Mouse (Mus musculus) lung, postnatal 0 days (tissue): ENCODE measurements at regions not wholly inside any gene's neighbourhood (a gene's known extent, or its start where the extent isn't known, plus 50 kb on each side); places are given as distances from the start of the nearest gene placed in this dataset.

Source experiments
- ATAC-seq: fragments of 200-750 bp; cut with Nextera tagmentation; 2 replicates; pipeline ENCODE4 v1.8.0; 2017; ENCODE audit warnings: moderate library complexity
- DNase-seq: peaks from one replicate; pipeline ENCODE4 v3.0.0-alpha.2; 2016; ENCODE audit warnings: low spot score
- H3K27ac ChIP-seq: fragments of 300-500 bp; sonication (generic); 2 replicates; pipeline ENCODE4 v1.5.1; 2014; ENCODE audit warnings: antibody characterized with exemption, mild to moderate bottlenecking, low read length, mixed read lengths
- H3K27me3 ChIP-seq: fragments of 300-500 bp; sonication (generic); replicated peaks from 2 replicates; pipeline ENCODE4 v1.6.1; 2014; ENCODE audit warnings: low read length, mixed read lengths; ENCODE audit not compliant: insufficient read depth
- H3K36me3 ChIP-seq: fragments of 300-500 bp; sonication (generic); 2 replicates; pipeline ENCODE4 v1.6.1; 2014; ENCODE audit warnings: low read length, mixed read lengths; ENCODE audit not compliant: insufficient read depth
- H3K4me1 ChIP-seq: fragments of 300-500 bp; sonication (generic); 2 replicates; pipeline ENCODE4 v1.6.1; 2014; ENCODE audit warnings: antibody characterized with exemption, low read depth, low read length, mixed read lengths; ENCODE audit not compliant: insufficient read depth
- H3K4me2 ChIP-seq: fragments of 300-500 bp; sonication (generic); replicated peaks from 2 replicates; pipeline ENCODE4 v1.6.1; 2014; ENCODE audit warnings: low read depth, mild to moderate bottlenecking, low read length, moderate library complexity, mixed read lengths
- H3K4me3 ChIP-seq: fragments of 300-500 bp; sonication (generic); 2 replicates; pipeline ENCODE4 v1.5.1; 2014; ENCODE audit warnings: low read depth, low read length
- H3K9ac ChIP-seq: fragments of 300-500 bp; sonication (generic); replicated peaks from 2 replicates; pipeline ENCODE4 v1.6.1; 2014; ENCODE audit warnings: low read depth, mild to moderate bottlenecking
- H3K9me3 ChIP-seq: fragments of 300-500 bp; sonication (generic); 2 replicates; pipeline ENCODE4 v1.6.1; 2016; ENCODE audit warnings: low read length, mixed read lengths
- CTCF ChIP-seq: IDR thresholded peaks from 2 replicates; pipeline ENCODE4 v1.5.1; 2016; ENCODE audit warnings: antibody characterized with exemption, mild to moderate bottlenecking
- EP300 ChIP-seq: IDR thresholded peaks from 2 replicates; pipeline ENCODE4 v1.6.1; 2016; ENCODE audit warnings: antibody characterized with exemption, mild to moderate bottlenecking, control low read depth
- WGBS: fragments of 180-500 bp; shearing (Covaris S2); extraction: QIAGEN DNeasy Blood & Tissue Kit; methylation state at CpG from one replicate; pipeline ENCODE4 v1.1.7; 2014; 5-methylcytosine and 5-hydroxymethylcytosine counted together

GRCm38 (mm10) chr9:101555011-101555673 is 303.5 kb upstream of the Ppp2r3a start:
- Histone ChIP-seq H3K27me3 (no peaks in the 10 kb centered on the region), H3K36me3 (no peaks in the 10 kb centered on the region), H3K4me3 (no peak overlapping the region), H3K9ac (no peak overlapping the region), H3K4me1 (no peaks in the 10 kb centered on the region), H3K9me3 (no peaks in the 10 kb centered on the region), H3K4me2 (no peak overlapping the region), H3K27ac (no peak overlapping the region)
- no peak for TF ChIP-seq CTCF
- peak; percentile 39 for TF ChIP-seq EP300
- DNase-seq, result peak; percentile 70
- peak; percentile 91 for ATAC-seq
- 21% methylated on average over 5 of the region's 5 CpGs for WGBS

GRCm38 (mm10) chr9:101552789-101553188 is 301.2 kb upstream of the Ppp2r3a start:
- TF ChIP-seq CTCF (no peak), EP300 (no peak)
- no peak overlapping the region for H3K4me3 ChIP-seq
- H3K27me3 ChIP-seq, result no peaks in the 10 kb centered on the region
- no peaks in the 10 kb centered on the region for H3K4me1 ChIP-seq
- H3K9ac ChIP-seq, result no peak overlapping the region
- no peaks in the 10 kb centered on the region for H3K9me3 ChIP-seq
- no peak overlapping the region for H3K4me2 ChIP-seq
- H3K36me3 ChIP-seq, result no peaks in the 10 kb centered on the region
- ATAC-seq (no peak), DNase-seq (peak; percentile 35)
- H3K27ac ChIP-seq, result no peak overlapping the region
- 83% methylated on average over 6 of the region's 6 CpGs for WGBS

- Histone ChIP-seq H3K27ac (no peak overlapping the region), H3K27me3 (no peaks in the 10 kb centered on the region), H3K9me3 (no peaks in the 10 kb centered on the region), H3K4me2 (no peak overlapping the region), H3K4me3 (no peak overlapping the region), H3K9ac (no peak overlapping the region), H3K36me3 (no peaks in the 10 kb centered on the region), H3K4me1 (no peaks in the 10 kb centered on the region)
- ATAC-seq (no peak), DNase-seq (no peak)
- 39% methylated on average over 3 of the region's 3 CpGs for WGBS
- TF ChIP-seq CTCF (peak; percentile 33), EP300 (no peak)
Observed at GRCm38 (mm10) chr9:101551256-101551655, 299.7 kb upstream of the Ppp2r3a start.

GRCm38 (mm10) chr9:101546213-101546832 is 294.7 kb upstream of the Ppp2r3a start:
- ATAC-seq (no peak), DNase-seq (no peak)
- Histone ChIP-seq H3K36me3 (no peaks in the 10 kb centered on the region), H3K4me2 (no peak overlapping the region), H3K27me3 (no peaks in the 10 kb centered on the region), H3K4me3 (no peak overlapping the region), H3K27ac (no peak overlapping the region), H3K4me1 (no peaks in the 10 kb centered on the region), H3K9ac (no peak overlapping the region), H3K9me3 (no peaks in the 10 kb centered on the region)
- no peak for TF ChIP-seq EP300
- TF ChIP-seq CTCF, result no peak
- WGBS, result 24% methylated on average over 10 of the region's 10 CpGs

- Histone ChIP-seq H3K9me3 (no peaks in the 10 kb centered on the region), H3K4me3 (no peak overlapping the region), H3K9ac (no peak overlapping the region), H3K4me2 (no peak overlapping the region), H3K4me1 (no peaks in the 10 kb centered on the region), H3K27me3 (no peaks in the 10 kb centered on the region), H3K27ac (no peak overlapping the region), H3K36me3 (no peaks in the 10 kb centered on the region)
- DNase-seq (no peak), ATAC-seq (no peak)
- 38% methylated on average over 7 of the region's 7 CpGs for WGBS
- TF ChIP-seq CTCF (no peak), EP300 (no peak)
Observed at GRCm38 (mm10) chr9:101518137-101518536, 266.5 kb upstream of the Ppp2r3a start.

- WGBS, result 72% methylated on average over 3 of the region's 3 CpGs
- Histone ChIP-seq H3K4me1 (no peaks in the 10 kb centered on the region), H3K27ac (no peak overlapping the region), H3K4me3 (no peak overlapping the region), H3K36me3 (no peaks in the 10 kb centered on the region), H3K9ac (no peak overlapping the region), H3K9me3 (no peaks in the 10 kb centered on the region), H3K4me2 (no peak overlapping the region), H3K27me3 (no peaks in the 10 kb centered on the region)
- DNase-seq (no peak), ATAC-seq (no peak)
- no peak for TF ChIP-seq EP300
- no peak for TF ChIP-seq CTCF
Observed at GRCm38 (mm10) chr9:101510807-101511206, 259.2 kb upstream of the Ppp2r3a start.
